8 mouse cellular contexts compared by ENCODE assay signal in genomic region chr8:84471271-84471995, GRCm38 (mm10).
A peak's percentile ranks its signal among the peaks of the same experiment; 100 is the strongest.
DNase-seq lines count a peak whose midpoint lies in the region; ATAC-seq and TF ChIP-seq lines count a peak whose summit lies in the region.

No protein-coding gene starts in this region.

- no peaks in the 10 kb centered on the region for H3K9me3 ChIP-seq in heart, embryonic 11.5 days (replicated peaks; ENCODE audit: control insufficient read depth, low read length)
- H3K9me3 ChIP-seq in MEL (replicated peaks; ENCODE audit: insufficient read depth, low read length): no peaks in the 10 kb centered on the region
- H3K9me3 ChIP-seq in hindbrain, embryonic 13.5 days: no peaks in the 10 kb centered on the region

- H3K4me2 ChIP-seq in heart, embryonic 11.5 days: no peak overlapping the region
- H3K4me2 ChIP-seq in hindbrain, embryonic 13.5 days: no peak overlapping the region

- no peak overlapping the region for H3K4me3 ChIP-seq in heart, embryonic 11.5 days (ENCODE audit: low read depth, low read length)
- no peak overlapping the region for H3K4me3 ChIP-seq in MEL (ENCODE audit: control insufficient read depth in 1 of 2, insufficient read depth in 1 of 2, low read depth in 2 of 2, low read length in 2 of 2)
- no peak overlapping the region for H3K4me3 ChIP-seq in cerebellum, adult 2 months (replicated peaks; ENCODE audit: insufficient read depth, low read depth, low read length)
- no peak overlapping the region for H3K4me3 ChIP-seq in hindbrain, embryonic 13.5 days

- no peaks in the 10 kb centered on the region for H3K4me1 ChIP-seq in heart, embryonic 11.5 days (ENCODE audit: control insufficient read depth, insufficient read depth, low read length)
- no peaks in the 10 kb centered on the region for H3K4me1 ChIP-seq in MEL (ENCODE audit: control insufficient read depth in 1 of 2, insufficient read depth in 2 of 2, low read length in 2 of 2)
- peaks cover 69% of the 10 kb centered on the region for H3K4me1 ChIP-seq in cerebellum, adult 2 months (ENCODE audit: control insufficient read depth, insufficient read depth, low read length)
- peaks cover 9% of the 10 kb centered on the region for H3K4me1 ChIP-seq in hindbrain, embryonic 13.5 days (replicated peaks)

- no peak for TF ChIP-seq POLR2A in MEL (IDR thresholded peaks at IDR 0.05; ENCODE audit: control insufficient read depth in 1 of 2, insufficient read depth in 1 of 2, low read depth in 1 of 2, low read length in 2 of 2, poor library complexity in 1 of 2)
- no peak for TF ChIP-seq POLR2A in cerebellum, adult 2 months (IDR thresholded peaks at IDR 0.05; ENCODE audit: borderline replicate concordance, insufficient read depth, low read length)

- no peak for ATAC-seq in heart, embryonic 11.5 days (replicated peaks; ENCODE audit: insufficient number of reproducible peaks, low FRiP score, low TSS enrichment)
- no peak for ATAC-seq in hindbrain, embryonic 13.5 days (ENCODE audit: low FRiP score)
- no peak for ATAC-seq in activated CD4-positive, CD25-positive, alpha-beta regulatory T cell, adult 4 months

- no peak overlapping the region for H3K27ac ChIP-seq in heart, embryonic 11.5 days (ENCODE audit: low read depth, low read length)
- no peak overlapping the region for H3K27ac ChIP-seq in MEL (ENCODE audit: control insufficient read depth, low read depth, low read length)
- peak overlapping the region; percentile 83 for H3K27ac ChIP-seq in cerebellum, adult 2 months (ENCODE audit: insufficient read depth, low read length)
- peak overlapping the region; percentile 44; the same call in 1 of the 2 replicates for H3K27ac ChIP-seq in hindbrain, embryonic 13.5 days

- DNase-seq in heart, adult 8-10 months (ENCODE audit: low spot score): peak; percentile 16
- peak; percentile 63 for DNase-seq in MEL (ENCODE audit: low read depth, low spot score)
- peak; percentile 74 to 86 for DNase-seq in cerebellum, adult 2 months
- DNase-seq in lung, postnatal 4 days: peak; percentile 50 to 64
- DNase-seq in urinary bladder, postnatal 14 days (ENCODE audit: low spot score): peak; percentile 70

- TF ChIP-seq EP300 in MEL (IDR thresholded peaks at IDR 0.05; ENCODE audit: low read depth in 1 of 2, low read length in 2 of 2): no peak

- TF ChIP-seq RAD21 in MEL (IDR thresholded peaks at IDR 0.05; ENCODE audit: low read depth, low read length): no peak

- H3K9ac ChIP-seq in heart, embryonic 11.5 days (ENCODE audit: low read depth, low read length): no peak overlapping the region
- H3K9ac ChIP-seq in MEL (ENCODE audit: control insufficient read depth, low read depth, low read length, poor library complexity, severe bottlenecking): no peak overlapping the region
- H3K9ac ChIP-seq in hindbrain, embryonic 13.5 days: no peak overlapping the region

- no peaks in the 10 kb centered on the region for H3K27me3 ChIP-seq in heart, embryonic 11.5 days (ENCODE audit: control insufficient read depth, insufficient read depth, low read length)
- H3K27me3 ChIP-seq in MEL (ENCODE audit: control insufficient read depth in 1 of 2, insufficient read depth in 2 of 2, low read length in 2 of 2): no peaks in the 10 kb centered on the region
- no peaks in the 10 kb centered on the region for H3K27me3 ChIP-seq in cerebellum, adult 2 months (ENCODE audit: control insufficient read depth, insufficient read depth, low read length)
- H3K27me3 ChIP-seq in hindbrain, embryonic 13.5 days: no peaks in the 10 kb centered on the region

- WGBS in heart, embryonic 11.5 days (ENCODE audit: insufficient replicate concordance): 42% methylated on average over 9 of the region's 9 CpGs
- WGBS in cerebellum, adult 2 months: 16% methylated on average over 9 of the region's 9 CpGs
- WGBS in hindbrain, embryonic 13.5 days: 51% methylated on average over 9 of the region's 9 CpGs

- no peaks in the 10 kb centered on the region for H3K79me2 ChIP-seq in MEL (ENCODE audit: control insufficient read depth, insufficient read depth, low read length, poor library complexity)

- H3K36me3 ChIP-seq in heart, embryonic 11.5 days (ENCODE audit: control insufficient read depth, insufficient read depth, low read length): no peaks in the 10 kb centered on the region
- no peaks in the 10 kb centered on the region for H3K36me3 ChIP-seq in MEL (ENCODE audit: control insufficient read depth in 1 of 2, insufficient read depth in 2 of 2, low read length in 2 of 2)
- peaks cover 9% of the 10 kb centered on the region for H3K36me3 ChIP-seq in hindbrain, embryonic 13.5 days

- no peak for TF ChIP-seq CTCF in MEL (IDR thresholded peaks at IDR 0.05 in 2 of 3, conservative IDR thresholded peaks at IDR 0.05 in 1 of 3; ENCODE audit: control insufficient read depth in 1 of 3, insufficient read depth in 1 of 3, low read depth in 2 of 3, low read length in 3 of 3, poor library complexity in 1 of 3, severe bottlenecking in 1 of 3)
- TF ChIP-seq CTCF in cerebellum, adult 2 months (IDR thresholded peaks at IDR 0.05; ENCODE audit: borderline replicate concordance, insufficient read depth, low read depth, low read length): no peak

TF ChIP-seq in MEL, 35 proteins besides CTCF, POLR2A, EP300 and RAD21:
- TF ChIP-seq MYB (IDR thresholded peaks at IDR 0.05; ENCODE audit: low read depth, low read length) (no peak), MXI1 (IDR thresholded peaks at IDR 0.05; ENCODE audit: low read depth, low read length) (peak; percentile 42; the same call in 1 of the 2 replicates), USF2 (IDR thresholded peaks at IDR 0.05; ENCODE audit: borderline replicate concordance in 1 of 2, insufficient read depth in 1 of 2, low read depth in 1 of 2, low read length in 2 of 2) (no peak), MAFK (IDR thresholded peaks at IDR 0.05; ENCODE audit: borderline replicate concordance, low read depth, low read length) (no peak), SIN3A (IDR thresholded peaks at IDR 0.05; ENCODE audit: low read length) (0 out of 2 replicates have a peak, but pooled peaks have one; percentile 24)

Comparison
In these comparisons a context has a peak if more than half of its experiments do, and no peak if none do; other contexts are left out.
1. DNase-seq: peak in every context shown above with its lines; median percentile 80 in cerebellum, adult 2 months; 70 in urinary bladder, postnatal 14 days; 63 in MEL; 57 in lung, postnatal 4 days; 16 in heart, adult 8-10 months.
2. H3K27ac ChIP-seq: peak in cerebellum, adult 2 months (single experiment) and hindbrain, embryonic 13.5 days (single experiment); none in heart, embryonic 11.5 days (single experiment) and MEL (single experiment).